Mouse (Mus musculus) liver, embryonic 12.5 days (tissue): Measurements from ENCODE around the gene B3gnt9. TPM values are rescaled to one million over a fixed set of nuclear protein-coding genes. Genes with fewer than 3 reads are reported as not detected.
"Not testable (repeated sequence)": the region's sequence is repeated elsewhere in the genome, so short reads cannot be mapped to it uniquely, and the experiment has no call there.

ENCODE experiments used
- ATAC-seq: fragments of 200-750 bp; cut with Nextera tagmentation; 2 replicates; pipeline ENCODE4 v1.8.0; 2017; ENCODE audit warnings: moderate number of reproducible peaks, mild to moderate bottlenecking, moderate library complexity
- H3K27ac ChIP-seq: fragments of 300-500 bp; sonication (generic); 2 replicates; pipeline ENCODE4 v1.5.1; 2016; ENCODE audit warnings: mild to moderate bottlenecking
- H3K27me3 ChIP-seq: fragments of 300-500 bp; sonication (generic); replicated peaks from 2 replicates; pipeline ENCODE4 v1.6.1; 2016; ENCODE audit warnings: mild to moderate bottlenecking, moderate library complexity
- H3K36me3 ChIP-seq: fragments of 300-500 bp; sonication (generic); 2 replicates; pipeline ENCODE4 v1.6.1; 2016; ENCODE audit warnings: mild to moderate bottlenecking, moderate library complexity
- H3K4me1 ChIP-seq: fragments of 300-500 bp; sonication (generic); 2 replicates; pipeline ENCODE4 v1.6.1; 2016
- H3K4me2 ChIP-seq: fragments of 300-500 bp; sonication (generic); 2 replicates; pipeline ENCODE4 v1.6.1; 2016; ENCODE audit warnings: mild to moderate bottlenecking, moderate library complexity
- H3K4me3 ChIP-seq: fragments of 300-500 bp; sonication (generic); 2 replicates; pipeline ENCODE4 v1.5.1; 2016; ENCODE audit warnings: mild to moderate bottlenecking, moderate library complexity
- H3K9ac ChIP-seq: fragments of 300-500 bp; sonication (generic); 2 replicates; pipeline ENCODE4 v1.6.1; 2016; ENCODE audit warnings: mild to moderate bottlenecking, moderate library complexity
- H3K9me3 ChIP-seq: fragments of 300-500 bp; sonication (generic); replicated peaks from 2 replicates; pipeline ENCODE4 v1.6.1; 2016; ENCODE audit warnings: mild to moderate bottlenecking, moderate library complexity
- WGBS: fragments of 180-500 bp; shearing (Covaris S2); methylation state at CpG from one replicate; pipeline ENCODE4 v1.1.7; 2016; ENCODE audit not compliant: insufficient replicate concordance; 5-methylcytosine and 5-hydroxymethylcytosine counted together
- polyA plus RNA-seq: library from polyadenylated mRNA; unstranded; fragments of >200 nt; fragmentation: Nextera tagmentation; extraction: Ambion mirVana; gene quantifications from 2 replicates; pipeline ENCODE4 v1.2.1, GENCODE M21; 2016

The B3gnt9 gene
- polyA plus RNA-seq, 1 experiment from 2014 or later = 3.6 TPM

DNA sequence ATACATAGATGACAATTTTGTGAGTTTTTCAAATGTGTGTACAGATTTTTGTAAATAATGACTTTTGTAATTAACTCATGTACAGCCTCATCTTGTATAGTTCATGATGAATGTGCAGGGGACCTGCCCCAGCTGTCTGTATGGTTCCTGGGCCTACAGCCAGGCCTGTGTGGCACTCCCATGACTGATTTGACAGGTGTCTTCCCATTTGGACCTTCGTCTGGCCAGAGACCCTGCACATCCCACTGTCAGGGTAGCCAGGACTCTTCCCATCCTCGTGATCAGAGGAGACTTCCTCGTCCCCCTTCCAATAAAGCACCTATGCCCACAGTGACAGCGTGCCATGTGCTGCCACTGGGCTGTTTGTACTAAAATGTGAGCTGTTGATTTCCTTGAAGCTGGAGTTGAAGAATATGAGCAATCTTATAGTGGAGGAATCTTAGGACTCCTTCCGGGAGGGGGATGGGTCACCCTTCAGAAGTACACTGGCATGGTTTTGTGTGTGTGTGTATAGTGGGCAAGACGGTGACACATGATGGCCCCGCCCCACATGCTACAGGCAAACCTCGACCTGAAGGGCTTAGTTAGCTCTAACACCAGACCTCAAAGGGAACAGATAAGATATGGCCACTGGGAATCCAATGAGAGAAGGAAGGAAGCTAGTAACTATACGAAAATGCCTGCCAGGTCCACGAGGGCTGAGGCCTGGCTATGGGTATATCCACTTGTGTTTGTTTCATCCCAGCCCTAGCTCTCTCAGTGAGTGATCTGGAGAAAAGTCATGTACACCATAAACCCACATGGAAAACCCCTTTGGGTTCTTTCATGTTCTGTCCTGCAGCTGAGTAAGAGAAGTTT is 2.0 kb downstream of the B3gnt9 start:
- H3K27me3 ChIP-seq = peaks cover 21% of the 10 kb centered on the region
- no peak overlapping the region; the same call in 1 of the 2 replicates for H3K4me2 ChIP-seq
- no peak overlapping the region for H3K27ac ChIP-seq
- H3K4me1 ChIP-seq = peaks cover 36% of the 10 kb centered on the region
- WGBS = 59% methylated on average over 10 of the region's 10 CpGs
- no peak overlapping the region for H3K4me3 ChIP-seq
- peaks cover 58% of the 10 kb centered on the region for H3K36me3 ChIP-seq
- no peaks in the 10 kb centered on the region for H3K9me3 ChIP-seq
- no peak overlapping the region for H3K9ac ChIP-seq
- ATAC-seq = no peak

DNA sequence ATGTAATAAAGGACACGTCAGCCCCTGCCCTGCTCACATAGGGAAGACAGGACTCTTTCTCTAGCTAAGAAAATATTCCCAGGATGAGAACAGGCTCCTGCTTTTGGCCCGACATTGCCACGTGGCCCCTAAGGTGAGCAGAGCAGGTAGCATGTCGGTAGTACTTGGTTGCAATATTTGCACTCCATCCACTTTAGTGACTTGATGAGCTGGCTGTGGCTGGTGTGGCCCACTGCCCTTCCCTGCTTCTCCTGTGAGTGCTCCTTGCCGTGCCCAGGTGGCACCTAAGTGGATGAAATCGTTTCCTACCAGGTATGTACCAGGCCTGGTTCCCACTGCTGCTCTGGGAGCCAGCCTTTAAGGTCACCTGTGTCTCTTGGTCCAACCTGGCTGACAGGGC is 3.0 kb downstream of the B3gnt9 start:
- Histone ChIP-seq H3K9me3 (no peaks in the 10 kb centered on the region), H3K36me3 (peaks cover 66% of the 10 kb centered on the region), H3K27ac (no peak overlapping the region), H3K4me2 (no peak overlapping the region), H3K9ac (no peak overlapping the region), H3K4me1 (peaks cover 36% of the 10 kb centered on the region), H3K27me3 (peaks cover 14% of the 10 kb centered on the region; the same call in 1 of the 2 replicates), H3K4me3 (no peak overlapping the region)
- no peak for ATAC-seq
- WGBS = 82% methylated on average over 6 of the region's 6 CpGs

- Histone ChIP-seq H3K27me3 (no peaks in the 10 kb centered on the region), H3K36me3 (peaks cover 77% of the 10 kb centered on the region), H3K4me3 (no peak overlapping the region), H3K9me3 (no peaks in the 10 kb centered on the region), H3K4me1 (no peaks in the 10 kb centered on the region), H3K4me2 (no peak overlapping the region), H3K9ac (no peak overlapping the region), H3K27ac (no peak overlapping the region)
- 94% methylated on average over 7 of the region's 7 CpGs for WGBS
- no peak for ATAC-seq
Observed at GRCm38 (mm10) chr8:105241016-105241415, 13.9 kb downstream of the B3gnt9 start.

GRCm38 (mm10) chr8:105237442-105238142 is 17.4 kb downstream of the B3gnt9 start:
- H3K4me1 ChIP-seq = peaks cover 17% of the 10 kb centered on the region
- peaks cover 78% of the 10 kb centered on the region for H3K36me3 ChIP-seq
- no peak overlapping the region for H3K27ac ChIP-seq
- no peak overlapping the region for H3K4me2 ChIP-seq
- H3K4me3 ChIP-seq = no peak overlapping the region
- H3K27me3 ChIP-seq = no peaks in the 10 kb centered on the region
- no peak for ATAC-seq
- WGBS = 75% methylated on average over 14 of the region's 14 CpGs
- no peak overlapping the region for H3K9ac ChIP-seq
- no peaks in the 10 kb centered on the region for H3K9me3 ChIP-seq

DNA sequence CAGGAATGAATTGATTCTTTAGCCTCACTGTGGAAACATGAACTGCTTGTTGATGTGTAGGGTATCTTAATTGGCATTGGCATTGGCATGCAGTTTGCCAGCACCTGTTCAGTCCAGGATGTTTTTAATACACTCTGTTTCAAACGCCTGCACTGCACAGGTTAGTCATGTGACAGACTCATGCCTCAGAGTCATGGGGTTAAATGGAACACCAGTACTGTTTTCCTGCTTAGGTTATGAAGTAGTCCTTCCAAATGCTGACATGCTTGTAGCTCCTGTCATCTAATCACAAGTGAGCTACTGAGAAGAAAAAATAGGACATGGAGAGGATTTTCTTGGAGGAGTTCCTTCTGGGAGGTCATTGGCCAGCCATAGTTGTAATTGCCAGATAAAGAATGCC is 19.7 kb downstream of the B3gnt9 start:
- no peaks in the 10 kb centered on the region for H3K9me3 ChIP-seq
- peaks cover 68% of the 10 kb centered on the region for H3K36me3 ChIP-seq
- H3K4me1 ChIP-seq = peaks cover 35% of the 10 kb centered on the region
- WGBS = 78% methylated on average over 1 of the region's 1 CpGs
- H3K27ac ChIP-seq = no peak overlapping the region
- no peaks in the 10 kb centered on the region for H3K27me3 ChIP-seq
- H3K4me3 ChIP-seq = no peak overlapping the region
- ATAC-seq = no peak
- no peak overlapping the region for H3K9ac ChIP-seq
- H3K4me2 ChIP-seq = no peak overlapping the region

DNA sequence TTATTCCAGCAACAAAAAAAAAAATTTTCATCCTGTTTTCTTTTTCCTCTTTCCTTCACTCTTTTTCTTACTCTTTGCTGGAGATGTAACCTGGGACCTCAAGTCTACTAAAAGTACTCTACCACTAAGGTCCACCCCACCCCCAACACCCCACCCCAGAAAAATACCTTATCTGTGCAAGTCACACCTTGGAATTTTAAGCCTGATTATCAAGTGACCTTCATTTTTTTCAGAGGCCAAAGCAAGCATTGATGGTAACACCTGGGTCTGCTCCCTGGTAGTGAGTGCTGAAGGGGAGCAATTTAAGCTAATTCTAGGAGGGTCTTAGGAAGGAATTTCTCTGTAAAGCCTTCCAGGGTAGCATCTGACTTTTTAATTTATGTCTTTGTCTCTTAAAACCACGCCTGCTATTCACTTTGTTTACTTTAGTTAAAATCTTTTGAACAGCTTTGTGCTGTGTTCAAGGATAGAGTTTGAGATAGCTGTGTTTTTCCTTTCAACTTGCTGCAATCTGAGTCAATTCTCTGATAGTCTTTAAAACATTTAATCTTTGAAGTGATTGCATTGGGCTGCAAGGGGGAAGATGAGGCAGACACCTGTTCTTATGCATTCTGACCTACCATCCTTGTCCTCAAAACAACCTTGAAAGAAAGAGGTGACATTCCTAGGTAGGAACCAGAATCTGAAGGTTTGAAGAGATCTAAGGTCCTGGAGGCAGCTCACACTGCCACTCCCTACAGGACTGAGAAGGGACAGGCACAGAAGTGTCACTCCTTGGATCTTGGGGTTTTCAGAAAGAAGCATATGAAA is 21.6 kb downstream of the B3gnt9 start:
- no peaks in the 10 kb centered on the region for H3K9me3 ChIP-seq
- 47% methylated on average over 1 of the region's 1 CpGs for WGBS
- no peak overlapping the region for H3K4me3 ChIP-seq
- peaks cover 52% of the 10 kb centered on the region for H3K36me3 ChIP-seq
- peak overlapping the region; percentile 33; the same call in 1 of the 2 replicates for H3K9ac ChIP-seq
- ATAC-seq = peak; percentile 66; the same call in 1 of the 2 replicates
- H3K27me3 ChIP-seq = no peaks in the 10 kb centered on the region
- peak overlapping the region; percentile 56; the same call in 1 of the 2 replicates for H3K27ac ChIP-seq
- H3K4me2 ChIP-seq = peak overlapping the region; percentile 34
- H3K4me1 ChIP-seq = peaks cover 35% of the 10 kb centered on the region

DNA sequence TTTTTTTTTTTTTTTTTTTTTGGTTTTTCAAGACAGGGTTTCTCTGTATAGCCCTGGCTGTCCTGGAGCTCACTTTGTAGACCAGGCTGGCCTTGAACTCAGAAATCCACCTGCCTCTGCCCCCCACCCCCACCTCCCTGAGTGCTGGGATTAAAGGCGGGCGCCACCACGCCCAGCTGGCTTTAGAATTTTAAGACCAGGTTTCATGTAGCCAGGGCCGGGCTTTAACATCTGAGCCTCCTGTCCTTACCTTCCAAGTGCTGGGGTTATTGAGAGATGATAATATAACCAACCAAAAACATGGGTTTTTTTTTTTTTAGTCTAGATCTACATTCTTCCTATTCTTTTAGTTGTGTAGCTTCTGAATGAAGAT is 22.6 kb downstream of the B3gnt9 start:
- H3K4me2 ChIP-seq, H3K9me3 ChIP-seq, H3K27me3 ChIP-seq, H3K4me3 ChIP-seq, ATAC-seq, H3K27ac ChIP-seq, H3K9ac ChIP-seq: not testable (repeated sequence)
- peaks cover 36% of the 10 kb centered on the region for H3K4me1 ChIP-seq
- peaks cover 48% of the 10 kb centered on the region for H3K36me3 ChIP-seq
- WGBS = 76% methylated on average over 4 of the region's 4 CpGs

DNA sequence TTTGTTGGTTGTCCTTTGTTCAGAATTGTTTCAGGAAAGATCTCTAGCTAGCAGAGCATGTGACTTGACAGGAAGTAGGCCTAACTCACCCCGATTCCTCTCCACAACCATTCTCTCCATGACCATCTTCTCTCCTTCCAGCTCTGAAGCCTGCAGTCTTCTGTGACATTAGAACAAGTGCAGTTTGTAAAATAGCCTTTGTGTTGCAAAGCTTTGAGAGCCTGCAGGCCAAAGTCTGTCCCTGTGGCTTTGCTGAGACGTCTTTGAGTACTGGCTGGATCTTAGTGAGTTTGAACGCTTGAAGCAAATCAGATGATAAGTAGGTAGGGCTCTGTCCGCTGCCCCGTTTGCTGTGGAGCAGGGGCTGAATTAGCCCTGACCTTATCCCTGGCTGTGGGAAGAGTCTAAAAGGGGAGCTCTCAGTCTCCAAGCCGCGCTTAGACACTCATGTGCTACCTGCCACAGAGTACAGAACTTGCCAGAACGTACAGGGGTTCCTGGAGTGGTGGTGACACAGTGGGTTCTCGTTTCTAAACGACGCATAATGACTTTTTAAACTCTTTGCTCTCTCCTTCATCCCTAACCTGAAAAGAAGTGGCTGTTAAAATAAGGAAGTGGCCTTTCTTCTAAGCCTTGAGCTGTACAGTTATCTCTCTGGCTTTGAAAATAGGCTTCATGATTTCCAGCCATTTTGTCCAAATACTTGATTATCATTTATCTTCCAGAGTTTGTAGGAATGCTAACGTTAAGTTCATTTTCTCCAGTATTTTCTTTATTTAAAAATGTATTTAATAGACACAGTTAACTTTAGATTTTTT is 23.2 kb downstream of the B3gnt9 start:
- Histone ChIP-seq H3K9ac (no peak overlapping the region), H3K27me3 (no peaks in the 10 kb centered on the region), H3K27ac (peak overlapping the region; percentile 33; the same call in 1 of the 2 replicates), H3K4me1 (peaks cover 42% of the 10 kb centered on the region), H3K4me3 (no peak overlapping the region), H3K4me2 (no peak overlapping the region), H3K9me3 (no peaks in the 10 kb centered on the region), H3K36me3 (peaks cover 45% of the 10 kb centered on the region)
- no peak for ATAC-seq
- WGBS = 64% methylated on average over 12 of the region's 12 CpGs

DNA sequence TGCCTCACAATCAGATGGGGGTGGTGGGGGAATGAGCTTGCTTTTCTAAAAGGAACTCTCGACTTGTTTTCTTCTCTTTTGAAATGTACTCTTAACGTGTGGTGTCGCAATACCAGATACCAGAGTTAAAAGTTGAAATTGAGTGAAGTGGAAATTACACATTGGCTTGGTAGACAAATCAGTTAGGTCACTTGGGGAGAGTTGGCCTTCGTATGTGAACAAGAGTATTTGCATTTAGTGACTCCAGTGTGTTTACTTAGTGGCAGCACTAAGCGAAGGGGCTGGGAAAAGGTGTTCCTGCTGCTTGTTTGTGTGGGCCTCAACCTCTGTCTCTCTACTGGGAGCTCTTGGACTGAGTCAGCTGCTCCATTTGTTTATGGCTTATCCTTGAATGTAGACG is 29.0 kb downstream of the B3gnt9 start:
- WGBS = 15% methylated on average over 6 of the region's 6 CpGs
- Histone ChIP-seq H3K4me1 (peaks cover 29% of the 10 kb centered on the region), H3K4me2 (peak overlapping the region; percentile 78), H3K4me3 (peak overlapping the region; percentile 97), H3K36me3 (peaks cover 3% of the 10 kb centered on the region), H3K9ac (peak overlapping the region; percentile 95), H3K27me3 (no peaks in the 10 kb centered on the region), H3K27ac (peak overlapping the region; percentile 92), H3K9me3 (no peaks in the 10 kb centered on the region)
- ATAC-seq = no peak

- H3K9me3 ChIP-seq = no peaks in the 10 kb centered on the region
- no peaks in the 10 kb centered on the region for H3K27me3 ChIP-seq
Observed at GRCm38 (mm10) chr8:105225272-105225593, 29.7 kb downstream of the B3gnt9 start.

More at GRCm38 (mm10) chr8:105225272-105225593, 29.7 kb downstream of the B3gnt9 start:
- peak overlapping the region; percentile 78 for H3K4me2 ChIP-seq
- peak overlapping the region; percentile 95 for H3K9ac ChIP-seq
- H3K4me1 ChIP-seq = peaks cover 25% of the 10 kb centered on the region
- ATAC-seq = no peak
- H3K27ac ChIP-seq = peak overlapping the region; percentile 92
- peak overlapping the region; percentile 97 for H3K4me3 ChIP-seq
- H3K36me3 ChIP-seq = peaks cover 2% of the 10 kb centered on the region; the same call in 1 of the 2 replicates
- WGBS = under 1% methylated on average over 26 of the region's 27 CpGs
